Mouse (Mus musculus) ES-Bruce4 (cell line): ENCODE measurements around the gene Frmpd4. TPM values are rescaled to one million over a fixed set of nuclear protein-coding genes. Genes with fewer than 3 reads are reported as not detected.

Experiments used
- H3K27ac ChIP-seq: 2 replicates; pipeline ENCODE4 v1.5.1; 2012; ENCODE audit warnings: low read length, inconsistent platforms; ENCODE audit not compliant: insufficient read depth
- H3K27me3 ChIP-seq: 2 replicates; pipeline ENCODE4 v1.6.1; 2012; ENCODE audit warnings: mild to moderate bottlenecking, low read length, inconsistent platforms; ENCODE audit not compliant: control insufficient read depth, poor library complexity, insufficient read depth, severe bottlenecking
- H3K36me3 ChIP-seq: 2 replicates; pipeline ENCODE4 v1.6.1; 2012; ENCODE audit warnings: inconsistent platforms, mild to moderate bottlenecking, low read length, moderate library complexity; ENCODE audit not compliant: control insufficient read depth, poor library complexity, insufficient read depth, severe bottlenecking
- H3K4me1 ChIP-seq: one replicate; pipeline ENCODE4 v1.8.1; 2011; ENCODE audit warnings: low read length; ENCODE audit not compliant: control insufficient read depth, insufficient read depth
- H3K4me3 ChIP-seq: 2 replicates; pipeline ENCODE4 v1.5.1; 2011; ENCODE audit warnings: low read depth, mild to moderate bottlenecking, low read length
- H3K9ac ChIP-seq: 2 replicates; pipeline ENCODE4 v1.6.1; 2012; ENCODE audit warnings: low read depth, mild to moderate bottlenecking, inconsistent platforms; ENCODE audit not compliant: poor library complexity, severe bottlenecking
- H3K9me3 ChIP-seq: replicated peaks from 2 replicates; pipeline ENCODE4 v1.6.1; 2012; ENCODE audit warnings: mild to moderate bottlenecking, low read length, inconsistent platforms; ENCODE audit not compliant: control insufficient read depth, poor library complexity, insufficient read depth, severe bottlenecking
- CTCF ChIP-seq: IDR thresholded peaks from one replicate; pipeline ENCODE4 v1.8.1; 2011; ENCODE audit warnings: low read depth, low read length
- EP300 ChIP-seq: IDR thresholded peaks from 2 replicates; pipeline ENCODE4 v1.6.1; 2011; ENCODE audit warnings: low read depth, low read length; ENCODE audit not compliant: insufficient read depth
- POLR2A ChIP-seq: IDR thresholded peaks from one replicate; pipeline ENCODE4 v1.8.1; 2011; ENCODE audit warnings: low read length; ENCODE audit not compliant: insufficient read depth
- polyA plus RNA-seq: library from polyadenylated mRNA; stranded (reverse); fragments of >200 nt; gene quantifications from 2 replicates; pipeline ENCODE4 v1.2.4, GENCODE M21; 2011; ENCODE audit warnings: low read depth; ENCODE audit not compliant: missing spikeins, insufficient read depth, insufficient read length

Gene Frmpd4
- polyA plus RNA-seq, 1 experiment, result not detected

GRCm38 (mm10) chrX:168207034-168207433 lies 370.0 kb downstream of the Frmpd4 start:
- Histone ChIP-seq H3K36me3 (no peaks in the 10 kb centered on the region), H3K4me1 (no peaks in the 10 kb centered on the region), H3K27ac (no peak overlapping the region), H3K27me3 (no peaks in the 10 kb centered on the region), H3K9me3 (no peaks in the 10 kb centered on the region), H3K9ac (no peak overlapping the region), H3K4me3 (no peak overlapping the region)
- no peak for TF ChIP-seq POLR2A
- TF ChIP-seq EP300, result no peak
- TF ChIP-seq CTCF, result no peak

- TF ChIP-seq CTCF (no peak), POLR2A (no peak), EP300 (no peak)
- H3K4me1 ChIP-seq, result no peaks in the 10 kb centered on the region
- no peaks in the 10 kb centered on the region for H3K36me3 ChIP-seq
- H3K9me3 ChIP-seq, result no peaks in the 10 kb centered on the region
- H3K27me3 ChIP-seq, result no peaks in the 10 kb centered on the region
- no peak overlapping the region for H3K27ac ChIP-seq
- H3K4me3 ChIP-seq, result no peak overlapping the region
- no peak overlapping the region for H3K9ac ChIP-seq
Observed at GRCm38 (mm10) chrX:168191944-168192343, 385.1 kb downstream of the Frmpd4 start.

DNA sequence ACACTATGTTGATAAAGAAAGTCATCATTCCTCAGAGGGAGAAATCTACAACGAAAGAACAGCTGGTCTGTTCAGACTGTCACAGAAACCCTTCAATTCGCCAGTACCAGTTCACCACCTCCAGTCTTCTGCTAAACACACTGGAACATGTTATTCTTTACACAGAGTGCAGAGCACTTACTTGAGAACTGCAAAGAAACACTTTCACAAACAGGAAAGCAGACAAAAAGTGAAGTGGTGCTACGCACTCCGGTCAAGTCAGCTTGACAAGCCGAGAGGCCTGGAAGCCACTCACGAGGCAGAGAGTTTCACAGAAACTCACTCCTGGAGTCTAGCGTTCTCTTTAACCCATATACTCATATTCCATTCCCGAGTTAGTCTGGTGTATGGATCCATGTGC lies 387.5 kb downstream of the Frmpd4 start:
- Histone ChIP-seq H3K9ac (no peak overlapping the region), H3K9me3 (no peaks in the 10 kb centered on the region), H3K27ac (no peak overlapping the region), H3K36me3 (no peaks in the 10 kb centered on the region), H3K4me3 (no peak overlapping the region), H3K4me1 (no peaks in the 10 kb centered on the region), H3K27me3 (no peaks in the 10 kb centered on the region)
- TF ChIP-seq EP300 (no peak), POLR2A (no peak), CTCF (no peak)

GRCm38 (mm10) chrX:168163001-168163400 lies 414.0 kb downstream of the Frmpd4 start:
- H3K27me3 ChIP-seq, result no peaks in the 10 kb centered on the region; the same call in 1 of the 2 replicates
- TF ChIP-seq POLR2A (no peak), EP300 (no peak), CTCF (no peak)
- H3K9me3 ChIP-seq, result no peaks in the 10 kb centered on the region

GRCm38 (mm10) chrX:168158866-168159265 lies 418.2 kb downstream of the Frmpd4 start:
- Histone ChIP-seq H3K27me3 (no peaks in the 10 kb centered on the region), H3K4me3 (no peak overlapping the region), H3K9ac (no peak overlapping the region), H3K27ac (no peak overlapping the region), H3K36me3 (no peaks in the 10 kb centered on the region), H3K9me3 (no peaks in the 10 kb centered on the region), H3K4me1 (no peaks in the 10 kb centered on the region)
- TF ChIP-seq EP300 (no peak), CTCF (no peak), POLR2A (no peak)

More at GRCm38 (mm10) chrX:168163001-168163400, 414.0 kb downstream of the Frmpd4 start:
- H3K9ac ChIP-seq, result no peak overlapping the region
- no peak overlapping the region for H3K4me3 ChIP-seq
- H3K36me3 ChIP-seq, result no peaks in the 10 kb centered on the region
- no peak overlapping the region for H3K27ac ChIP-seq
- no peaks in the 10 kb centered on the region for H3K4me1 ChIP-seq

DNA sequence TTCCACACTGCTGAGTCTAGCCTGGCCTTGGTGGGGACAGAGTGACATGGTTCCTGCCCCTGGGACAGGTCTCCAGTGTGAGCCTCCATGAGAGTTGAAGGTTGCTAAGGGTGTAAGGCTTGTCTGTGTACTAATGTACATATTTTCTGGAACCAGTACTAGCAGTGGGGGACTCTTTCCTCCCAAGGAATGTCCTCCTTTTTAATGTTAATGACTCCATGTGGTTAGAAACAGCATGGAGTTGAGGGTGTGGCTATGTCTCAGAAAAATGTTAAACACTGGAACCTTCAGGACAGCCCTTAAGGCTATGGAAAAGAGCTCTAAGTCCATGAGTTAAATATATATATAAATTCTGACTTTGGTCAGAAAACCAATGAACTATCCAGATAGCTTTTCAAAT lies 436.0 kb downstream of the Frmpd4 start:
- Histone ChIP-seq H3K9me3 (no peaks in the 10 kb centered on the region), H3K9ac (no peak overlapping the region), H3K36me3 (no peaks in the 10 kb centered on the region), H3K4me3 (no peak overlapping the region), H3K4me1 (peaks cover 2% of the 10 kb centered on the region), H3K27ac (peak overlapping the region; percentile 24; the same call in 1 of the 2 replicates), H3K27me3 (no peaks in the 10 kb centered on the region)
- TF ChIP-seq POLR2A (no peak), EP300 (no peak), CTCF (no peak)
